Mouse (Mus musculus) neutrophil, adult 5-6 weeks (primary cell): Measurements from ENCODE around the gene Vil1. TPM values are rescaled to one million over a fixed set of nuclear protein-coding genes. Genes with fewer than 3 reads are reported as not detected.
A peak's percentile ranks its signal among the peaks of the same experiment; 100 is the strongest.

Source experiments
- ATAC-seq: fragments of 151-379, 151-347 bp; 2 replicates; pipeline ENCODE4 v1.8.0; 2017; ENCODE audit warnings: mild to moderate bottlenecking, moderate TSS enrichment; ENCODE audit not compliant: insufficient number of reproducible peaks, poor library complexity, low FRiP score, severe bottlenecking; ENCODE audit errors: extremely low read depth
- total RNA-seq: library from RNA; stranded (forward); fragments of 200-1000 nt; gene quantifications from 2 replicates; pipeline ENCODE4 v1.2.3, GENCODE M21; 2017

Vil1 gene
- not detected in 2 replicates for total RNA-seq

- ATAC-seq, result no peak
Observed at GRCm38 (mm10) chr1:74408589-74409504, at the start of gene Vil1. Gene Vil1 (plus strand): TSS chr1:74409376.

- ATAC-seq, result no peak
Observed at GRCm38 (mm10) chr1:74359952-74360517, 49.1 kb upstream of the Vil1 start.

GRCm38 (mm10) chr1:74361812-74362211, 47.4 kb upstream of the Vil1 start, which contains the start of gene Catip:
Gene Catip (plus strand): TSS chr1:74362108.
- peak; percentile 65; the same call in 1 of the 2 replicates for ATAC-seq

- ATAC-seq, result no peak
Observed at GRCm38 (mm10) chr1:74362325-74363229, 46.6 kb upstream of the Vil1 start.

GRCm38 (mm10) chr1:74363437-74363836, 45.7 kb upstream of the Vil1 start:
- ATAC-seq, result no peak

- ATAC-seq, result no peak
Observed at GRCm38 (mm10) chr1:74364270-74364669, 44.9 kb upstream of the Vil1 start.

GRCm38 (mm10) chr1:74367886-74368645, 41.1 kb upstream of the Vil1 start:
- ATAC-seq, result peak; percentile 22; the same call in 1 of the 2 replicates

GRCm38 (mm10) chr1:74370040-74370439, 39.1 kb upstream of the Vil1 start:
- ATAC-seq, result no peak

- no peak; the same call in 1 of the 2 replicates for ATAC-seq
Observed at GRCm38 (mm10) chr1:74373372-74373771, 35.8 kb upstream of the Vil1 start.

GRCm38 (mm10) chr1:74374980-74375379, 34.2 kb upstream of the Vil1 start, which contains the start of gene Slc11a1:
Gene Slc11a1 (plus strand): TSS chr1:74375195.
- ATAC-seq, result peak; percentile 86

- no peak for ATAC-seq
Observed at GRCm38 (mm10) chr1:74375561-74375960, 33.6 kb upstream of the Vil1 start.

- no peak for ATAC-seq
Observed at GRCm38 (mm10) chr1:74376396-74376795, 32.8 kb upstream of the Vil1 start.

GRCm38 (mm10) chr1:74379058-74379504, 30.1 kb upstream of the Vil1 start:
- ATAC-seq, result no peak

GRCm38 (mm10) chr1:74380484-74380883, 28.7 kb upstream of the Vil1 start:
- no peak for ATAC-seq

- peak; percentile 65 for ATAC-seq
Observed at GRCm38 (mm10) chr1:74381588-74382021, 27.6 kb upstream of the Vil1 start.

- ATAC-seq, result no peak
Observed at GRCm38 (mm10) chr1:74383385-74383784, 25.8 kb upstream of the Vil1 start.

- no peak for ATAC-seq
Observed at GRCm38 (mm10) chr1:74384525-74384924, 24.7 kb upstream of the Vil1 start.

- no peak for ATAC-seq
Observed at GRCm38 (mm10) chr1:74385064-74385463, 24.1 kb upstream of the Vil1 start.
